Mouse (Mus musculus): ENCODE measurements at regions not wholly inside any gene's neighbourhood (a gene's known extent, or its start where the extent isn't known, plus 50 kb on each side); places are given as distances from the start of the nearest gene placed in this dataset.

DNA sequence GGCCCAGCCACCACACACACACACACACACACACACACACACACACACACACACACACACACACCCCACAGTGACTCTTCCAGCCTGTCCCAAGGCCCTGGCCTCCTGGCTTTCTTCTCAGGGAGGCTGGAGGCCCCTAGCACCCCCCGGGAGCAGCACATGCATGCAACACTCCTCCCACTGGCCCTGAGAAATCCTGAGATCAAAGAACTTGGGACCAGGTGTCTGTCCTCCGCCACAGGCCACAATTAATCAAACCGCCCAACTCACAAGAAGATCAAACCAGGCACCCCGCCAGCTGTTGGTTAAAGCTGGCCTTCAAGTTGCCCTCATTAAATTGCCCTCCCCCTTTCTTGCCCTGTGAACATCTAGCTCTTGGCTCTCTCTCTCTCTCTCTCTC, 143.8 kb upstream of the Zfp703 start:
- no peak overlapping the region for H3K27ac ChIP-seq (ENCODE audit: low read depth, low read length)
- no peaks in the 10 kb centered on the region for H3K27me3 ChIP-seq (ENCODE audit: insufficient read depth, low read length)
- no peak overlapping the region for H3K4me3 ChIP-seq (ENCODE audit: low read depth, low read length)
- H3K4me2 ChIP-seq (ENCODE audit: low read depth, low read length, poor library complexity, severe bottlenecking), result no peak overlapping the region
- H3K9ac ChIP-seq (replicated peaks; ENCODE audit: low read length, poor library complexity, severe bottlenecking), result no peak overlapping the region
- WGBS, result 14% methylated on average over 3 of the region's 4 CpGs
- H3K9me3 ChIP-seq (ENCODE audit: low read length), result no peaks in the 10 kb centered on the region
- no peaks in the 10 kb centered on the region for H3K4me1 ChIP-seq (ENCODE audit: insufficient read depth, low read length)
- no peak for TF ChIP-seq CTCF (IDR thresholded peaks at IDR 0.05)
- DNase-seq (ENCODE audit: low spot score) (peak; percentile 72), ATAC-seq (ENCODE audit: low FRiP score) (no peak)
- H3K36me3 ChIP-seq (ENCODE audit: insufficient read depth, low read length), result no peaks in the 10 kb centered on the region

GRCm38 (mm10) chr8:26833784-26834183, 143.3 kb upstream of the Zfp703 start:
- no peak for TF ChIP-seq CTCF (IDR thresholded peaks at IDR 0.05)
- H3K36me3 ChIP-seq (ENCODE audit: insufficient read depth, low read length), result no peaks in the 10 kb centered on the region
- DNase-seq (ENCODE audit: low spot score), result no peak
- no peaks in the 10 kb centered on the region for H3K4me1 ChIP-seq (ENCODE audit: insufficient read depth, low read length)
- 63% methylated on average over 5 of the region's 5 CpGs for WGBS
- H3K9ac ChIP-seq (replicated peaks; ENCODE audit: low read length, poor library complexity, severe bottlenecking), result no peak overlapping the region
- ATAC-seq (ENCODE audit: low FRiP score), result no peak
- no peaks in the 10 kb centered on the region for H3K9me3 ChIP-seq (ENCODE audit: low read length)
- H3K4me3 ChIP-seq (ENCODE audit: low read depth, low read length), result no peak overlapping the region
- H3K4me2 ChIP-seq (ENCODE audit: low read depth, low read length, poor library complexity, severe bottlenecking), result no peak overlapping the region
- no peaks in the 10 kb centered on the region for H3K27me3 ChIP-seq (ENCODE audit: insufficient read depth, low read length)
- H3K27ac ChIP-seq (ENCODE audit: low read depth, low read length), result no peak overlapping the region

DNA sequence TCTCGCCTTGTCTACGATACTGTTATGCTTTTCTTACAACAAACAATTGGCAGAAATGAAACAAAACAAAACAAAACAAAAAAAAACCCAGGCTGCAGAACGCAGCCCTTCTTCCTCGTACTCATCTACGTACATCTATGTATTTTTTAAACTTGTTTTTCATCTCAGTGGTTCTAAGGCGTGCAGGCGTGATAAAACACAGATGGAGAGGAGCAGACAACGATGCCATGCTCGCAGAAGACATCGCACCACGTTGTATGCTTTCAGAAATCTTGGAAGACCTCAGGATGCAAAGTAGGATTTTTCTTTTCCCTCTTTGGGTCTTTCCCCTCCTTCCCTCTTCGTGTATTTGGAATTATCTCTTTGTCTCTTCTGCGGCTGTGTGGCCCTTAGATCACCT, 142.5 kb upstream of the Zfp703 start:
- 84% methylated on average over 13 of the region's 13 CpGs for WGBS
- Histone ChIP-seq H3K27ac (ENCODE audit: low read depth, low read length) (no peak overlapping the region), H3K27me3 (ENCODE audit: insufficient read depth, low read length) (no peaks in the 10 kb centered on the region), H3K9me3 (ENCODE audit: low read length) (no peaks in the 10 kb centered on the region), H3K4me1 (ENCODE audit: insufficient read depth, low read length) (no peaks in the 10 kb centered on the region), H3K4me2 (ENCODE audit: low read depth, low read length, poor library complexity, severe bottlenecking) (no peak overlapping the region), H3K36me3 (ENCODE audit: insufficient read depth, low read length) (no peaks in the 10 kb centered on the region), H3K4me3 (ENCODE audit: low read depth, low read length) (no peak overlapping the region), H3K9ac (replicated peaks; ENCODE audit: low read length, poor library complexity, severe bottlenecking) (no peak overlapping the region)
- no peak for ATAC-seq (ENCODE audit: low FRiP score)
- no peak for TF ChIP-seq CTCF (IDR thresholded peaks at IDR 0.05)
- DNase-seq (ENCODE audit: low spot score), result no peak

DNA sequence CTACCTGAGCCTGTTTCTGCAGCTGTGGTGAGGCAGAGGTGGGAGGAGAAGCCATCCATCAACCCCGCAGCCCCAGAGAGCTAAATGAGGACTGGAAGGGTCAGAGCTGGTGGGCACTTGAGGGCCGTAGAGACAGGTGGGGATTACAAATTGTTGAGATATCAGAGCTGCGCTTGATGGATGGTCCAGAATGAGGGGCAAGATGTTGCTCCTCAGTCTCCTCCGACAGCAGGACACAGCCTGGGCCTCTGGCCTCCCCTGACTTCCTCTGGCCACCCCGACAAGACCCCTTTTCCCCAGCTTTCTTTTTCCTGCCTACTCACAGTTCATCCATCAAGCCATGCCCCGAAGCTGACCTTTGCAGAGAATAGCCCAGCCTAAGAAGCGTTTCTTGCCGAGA, 142.0 kb upstream of the Zfp703 start:
- Histone ChIP-seq H3K4me2 (ENCODE audit: low read depth, low read length, poor library complexity, severe bottlenecking) (no peak overlapping the region), H3K4me1 (ENCODE audit: insufficient read depth, low read length) (no peaks in the 10 kb centered on the region), H3K36me3 (ENCODE audit: insufficient read depth, low read length) (no peaks in the 10 kb centered on the region), H3K27me3 (ENCODE audit: insufficient read depth, low read length) (no peaks in the 10 kb centered on the region), H3K9ac (replicated peaks; ENCODE audit: low read length, poor library complexity, severe bottlenecking) (no peak overlapping the region), H3K4me3 (ENCODE audit: low read depth, low read length) (no peak overlapping the region), H3K27ac (ENCODE audit: low read depth, low read length) (no peak overlapping the region), H3K9me3 (ENCODE audit: low read length) (no peaks in the 10 kb centered on the region)
- ATAC-seq (ENCODE audit: low FRiP score) (no peak), DNase-seq (ENCODE audit: low spot score) (no peak)
- TF ChIP-seq CTCF (IDR thresholded peaks at IDR 0.05), result no peak
- 74% methylated on average over 8 of the region's 8 CpGs for WGBS

- TF ChIP-seq CTCF (IDR thresholded peaks at IDR 0.05), result no peak
Measured at GRCm38 (mm10) chr8:26835616-26836015, 141.5 kb upstream of the Zfp703 start.

DNA sequence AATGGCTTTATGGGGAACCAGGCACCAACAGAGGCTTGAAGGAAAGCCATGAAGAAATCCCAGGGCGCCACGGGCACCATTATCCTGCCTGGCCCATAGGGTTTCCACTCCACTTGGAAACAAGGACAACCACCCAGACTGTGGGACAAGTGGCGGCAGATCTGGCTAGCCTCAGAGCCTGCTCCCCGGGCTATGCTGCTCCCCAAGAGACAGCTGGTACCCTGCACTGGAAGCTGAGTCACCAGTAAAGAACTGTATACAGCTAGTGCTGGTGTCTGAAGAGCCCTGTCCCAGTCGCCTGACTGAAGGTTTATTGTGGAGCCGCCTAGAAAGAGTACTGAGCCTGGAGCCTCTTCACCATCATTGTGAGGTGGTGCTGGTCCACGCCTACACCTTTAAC, 140.6 kb upstream of the Zfp703 start:
- no peak for TF ChIP-seq CTCF (IDR thresholded peaks at IDR 0.05)
- H3K27ac ChIP-seq (ENCODE audit: low read depth, low read length), result no peak overlapping the region
- ATAC-seq (ENCODE audit: low FRiP score) (no peak), DNase-seq (ENCODE audit: low spot score) (no peak)
- H3K9me3 ChIP-seq (ENCODE audit: low read length), result no peaks in the 10 kb centered on the region
- H3K4me1 ChIP-seq (ENCODE audit: insufficient read depth, low read length), result no peaks in the 10 kb centered on the region
- WGBS, result 97% methylated on average over 7 of the region's 7 CpGs
- H3K9ac ChIP-seq (replicated peaks; ENCODE audit: low read length, poor library complexity, severe bottlenecking), result no peak overlapping the region
- no peaks in the 10 kb centered on the region for H3K27me3 ChIP-seq (ENCODE audit: insufficient read depth, low read length)
- H3K4me2 ChIP-seq (ENCODE audit: low read depth, low read length, poor library complexity, severe bottlenecking), result no peak overlapping the region
- H3K4me3 ChIP-seq (ENCODE audit: low read depth, low read length), result no peak overlapping the region
- H3K36me3 ChIP-seq (ENCODE audit: insufficient read depth, low read length), result no peaks in the 10 kb centered on the region

More at GRCm38 (mm10) chr8:26835616-26836015, 141.5 kb upstream of the Zfp703 start:
- 87% methylated on average over 6 of the region's 6 CpGs for WGBS
- Histone ChIP-seq H3K36me3 (ENCODE audit: insufficient read depth, low read length) (no peaks in the 10 kb centered on the region), H3K27me3 (ENCODE audit: insufficient read depth, low read length) (no peaks in the 10 kb centered on the region), H3K27ac (ENCODE audit: low read depth, low read length) (no peak overlapping the region), H3K9ac (replicated peaks; ENCODE audit: low read length, poor library complexity, severe bottlenecking) (no peak overlapping the region), H3K4me1 (ENCODE audit: insufficient read depth, low read length) (no peaks in the 10 kb centered on the region), H3K4me2 (ENCODE audit: low read depth, low read length, poor library complexity, severe bottlenecking) (no peak overlapping the region), H3K9me3 (ENCODE audit: low read length) (no peaks in the 10 kb centered on the region), H3K4me3 (ENCODE audit: low read depth, low read length) (no peak overlapping the region)
- ATAC-seq (ENCODE audit: low FRiP score) (no peak), DNase-seq (ENCODE audit: low spot score) (no peak)
